Comparison of ENCODE assay signal across 11 mouse cellular contexts in genomic region chr15:12319889-12320288, GRCm38 (mm10). TPM values are rescaled to one million over a fixed set of nuclear protein-coding genes. Genes with fewer than 3 reads are reported as not detected.
DNase-seq lines count a peak whose midpoint lies in the region; ATAC-seq lines count a peak whose summit lies in the region.
"Had no signal": no experiment of that assay in that cellular context is flagged by ENCODE, and none has a peak within 500 bp of the region (broad histone marks: within the 10 kb centered on the region; RNA-seq: fewer than 3 reads in every experiment).

No protein-coding gene starts in this region.

- H3K36me3 ChIP-seq in heart, embryonic 15.5 days: no peaks in the 10 kb centered on the region
- no peaks in the 10 kb centered on the region for H3K36me3 ChIP-seq in midbrain, embryonic 11.5 days (ENCODE audit: control insufficient read depth, insufficient read depth, low read length)
- no peaks in the 10 kb centered on the region for H3K36me3 ChIP-seq in midbrain, embryonic 15.5 days (replicated peaks)
- no peaks in the 10 kb centered on the region for H3K36me3 ChIP-seq in kidney, embryonic 14.5 days (ENCODE audit: control insufficient read depth, insufficient read depth, low read length)
- no peaks in the 10 kb centered on the region for H3K36me3 ChIP-seq in stomach, embryonic 16.5 days (ENCODE audit: control insufficient read depth, insufficient read depth, low read length)

- H3K4me2 ChIP-seq in heart, embryonic 15.5 days: peak overlapping the region; percentile 79
- no peak overlapping the region for H3K4me2 ChIP-seq in midbrain, embryonic 11.5 days
- H3K4me2 ChIP-seq in midbrain, embryonic 15.5 days: no peak overlapping the region
- peak overlapping the region; percentile 84; the same call in 1 of the 2 replicates for H3K4me2 ChIP-seq in kidney, embryonic 14.5 days (replicated peaks; ENCODE audit: low read depth, low read length)
- peak overlapping the region; percentile 81 for H3K4me2 ChIP-seq in stomach, embryonic 16.5 days (ENCODE audit: low read depth, low read length)

- no peaks in the 10 kb centered on the region for H3K9me3 ChIP-seq in heart, embryonic 15.5 days (replicated peaks)
- H3K9me3 ChIP-seq in midbrain, embryonic 11.5 days (ENCODE audit: control insufficient read depth, low read length): no peaks in the 10 kb centered on the region
- H3K9me3 ChIP-seq in midbrain, embryonic 15.5 days: no peaks in the 10 kb centered on the region
- H3K9me3 ChIP-seq in kidney, embryonic 14.5 days (ENCODE audit: control insufficient read depth, low read length): no peaks in the 10 kb centered on the region
- H3K9me3 ChIP-seq in stomach, embryonic 16.5 days (replicated peaks; ENCODE audit: control insufficient read depth, low read length): no peaks in the 10 kb centered on the region

- no peak overlapping the region for H3K9ac ChIP-seq in heart, embryonic 15.5 days
- no peak overlapping the region for H3K9ac ChIP-seq in midbrain, embryonic 11.5 days (ENCODE audit: low read length)
- H3K9ac ChIP-seq in midbrain, embryonic 15.5 days: no peak overlapping the region
- no peak overlapping the region for H3K9ac ChIP-seq in kidney, embryonic 14.5 days (ENCODE audit: low read depth, low read length)
- H3K9ac ChIP-seq in stomach, embryonic 16.5 days (ENCODE audit: low read length): no peak overlapping the region

- no peak overlapping the region for H3K27ac ChIP-seq in heart, embryonic 15.5 days
- H3K27ac ChIP-seq in midbrain, embryonic 11.5 days (ENCODE audit: low read depth, low read length): no peak overlapping the region
- no peak overlapping the region for H3K27ac ChIP-seq in midbrain, embryonic 15.5 days
- H3K27ac ChIP-seq in kidney, embryonic 14.5 days (ENCODE audit: low read depth, low read length): no peak overlapping the region
- H3K27ac ChIP-seq in stomach, embryonic 16.5 days (ENCODE audit: low read length): no peak overlapping the region

- H3K27me3 ChIP-seq in heart, embryonic 15.5 days: no peaks in the 10 kb centered on the region
- H3K27me3 ChIP-seq in midbrain, embryonic 11.5 days (ENCODE audit: control insufficient read depth, insufficient read depth, low read length): peaks cover 3% of the 10 kb centered on the region; the same call in 1 of the 2 replicates
- H3K27me3 ChIP-seq in midbrain, embryonic 15.5 days (replicated peaks): peaks cover 4% of the 10 kb centered on the region; the same call in 1 of the 2 replicates
- no peaks in the 10 kb centered on the region for H3K27me3 ChIP-seq in kidney, embryonic 14.5 days (ENCODE audit: control insufficient read depth, insufficient read depth, low read length)
- H3K27me3 ChIP-seq in stomach, embryonic 16.5 days (ENCODE audit: control insufficient read depth, insufficient read depth, low read length): no peaks in the 10 kb centered on the region

- DNase-seq in heart, adult 9 months (ENCODE audit: low spot score in 2 of 2): no peak
- DNase-seq in midbrain, embryonic 11.5 days (ENCODE audit: low spot score, missing footprints): peak; percentile 84
- DNase-seq in urinary bladder, postnatal 10 days (ENCODE audit: low spot score): no peak
- DNase-seq: adrenal gland, adult 2 months; cerebellum, adult 2 months; right cerebral cortex, postnatal 4 days; thymus, postnatal 25 days had no signal

- WGBS in heart, embryonic 15.5 days: 43% methylated on average over 5 of the region's 5 CpGs
- 54% methylated on average over 5 of the region's 5 CpGs for whole genome bisulfite sequencing in midbrain, embryonic 11.5 days
- 39% methylated on average over 5 of the region's 5 CpGs for WGBS in midbrain, embryonic 15.5 days
- WGBS in kidney, embryonic 14.5 days: 53% methylated on average over 5 of the region's 5 CpGs
- WGBS in stomach, embryonic 16.5 days: 52% methylated on average over 5 of the region's 5 CpGs

- ATAC-seq in heart, embryonic 15.5 days (replicated peaks; ENCODE audit: insufficient number of reproducible peaks, insufficient read depth, low FRiP score, low read depth): no peak
- no peak for ATAC-seq in midbrain, embryonic 11.5 days (ENCODE audit: low FRiP score)
- no peak for ATAC-seq in midbrain, embryonic 15.5 days (replicated peaks)
- ATAC-seq in kidney, embryonic 14.5 days (ENCODE audit: low FRiP score, low TSS enrichment): no peak
- ATAC-seq in stomach, embryonic 16.5 days (ENCODE audit: insufficient read depth, low FRiP score): no peak

- peak overlapping the region; percentile 83; the same call in 1 of the 2 replicates for H3K4me3 ChIP-seq in heart, embryonic 15.5 days
- H3K4me3 ChIP-seq in midbrain, embryonic 11.5 days (ENCODE audit: low read depth, low read length): no peak overlapping the region
- H3K4me3 ChIP-seq in midbrain, embryonic 15.5 days: no peak overlapping the region
- H3K4me3 ChIP-seq in kidney, embryonic 14.5 days (ENCODE audit: low read length): no peak overlapping the region
- no peak overlapping the region for H3K4me3 ChIP-seq in stomach, embryonic 16.5 days (replicated peaks; ENCODE audit: low read length)

- peaks cover 23% of the 10 kb centered on the region for H3K4me1 ChIP-seq in heart, embryonic 15.5 days (replicated peaks)
- peaks cover 12% of the 10 kb centered on the region for H3K4me1 ChIP-seq in midbrain, embryonic 11.5 days (ENCODE audit: control insufficient read depth, insufficient read depth, low read length)
- peaks cover 25% of the 10 kb centered on the region for H3K4me1 ChIP-seq in midbrain, embryonic 15.5 days
- H3K4me1 ChIP-seq in kidney, embryonic 14.5 days (ENCODE audit: control insufficient read depth, insufficient read depth, low read length): peaks cover 13% of the 10 kb centered on the region; the same call in 1 of the 2 replicates
- peaks cover 13% of the 10 kb centered on the region; the same call in 1 of the 2 replicates for H3K4me1 ChIP-seq in stomach, embryonic 16.5 days (ENCODE audit: control insufficient read depth, insufficient read depth, low read length)

RNA-seq across cellular contexts. Expression of gene Golph3, which starts 1.4 kb away (rescaled TPM):
- polyA plus RNA-seq in heart, embryonic 15.5 days (2015; fragmentation: Nextera tagmentation; extraction: Ambion mirVana): 62.7 and 69.4 TPM in 2 replicates
- 114 and 118 TPM in 2 replicates for polyA plus RNA-seq in midbrain, embryonic 11.5 days (2014; fragmentation: Nextera tagmentation; extraction: Ambion mirVana)
- polyA plus RNA-seq in midbrain, embryonic 15.5 days (2015; fragmentation: Nextera tagmentation; extraction: Ambion mirVana): 62.6 and 64.8 TPM in 2 replicates
- polyA plus RNA-seq in kidney, embryonic 14.5 days (2014; fragmentation: Nextera tagmentation; extraction: Ambion mirVana): 78.7 and 116 TPM in 2 replicates
- polyA plus RNA-seq in stomach, embryonic 16.5 days (2015; fragmentation: Nextera tagmentation; extraction: Ambion mirVana): 70.8 and 73.8 TPM in 2 replicates

RNA-seq across cellular contexts. Expression of gene 1810049J17Rik, which starts 1.8 kb away (rescaled TPM):
- 0.71 TPM in 1 of 2 replicates, not detected in the other for polyA plus RNA-seq in heart, embryonic 15.5 days (2015; fragmentation: Nextera tagmentation; extraction: Ambion mirVana)
- polyA plus RNA-seq in midbrain, embryonic 11.5 days (2014; fragmentation: Nextera tagmentation; extraction: Ambion mirVana): 0.94 and 2.5 TPM in 2 replicates
- 1.1 TPM in 2 replicates for polyA plus RNA-seq in midbrain, embryonic 15.5 days (2015; fragmentation: Nextera tagmentation; extraction: Ambion mirVana)
- polyA plus RNA-seq in kidney, embryonic 14.5 days (2014; fragmentation: Nextera tagmentation; extraction: Ambion mirVana): 0.81 and 1.9 TPM in 2 replicates
- polyA plus RNA-seq in stomach, embryonic 16.5 days (2015; fragmentation: Nextera tagmentation; extraction: Ambion mirVana): 0.75 TPM in 1 of 2 replicates, not detected in the other
- polyA plus RNA-seq: cerebellum, adult 2 months had no signal

Comparison
In these comparisons a context has a peak if more than half of its experiments do, and no peak if none do; other contexts are left out.
1. H3K4me2 ChIP-seq: peak in heart, embryonic 15.5 days (single experiment), kidney, embryonic 14.5 days (single experiment) and stomach, embryonic 16.5 days (single experiment); none in midbrain, embryonic 11.5 days (single experiment) and midbrain, embryonic 15.5 days (single experiment).